Mouse (Mus musculus) spleen, embryonic (tissue): ENCODE measurements around the gene Kif13a.

ENCODE experiments used
- CTCF ChIA-PET: fragments of 350-600 bp; sonication (Branson Sonifier 250); formaldehyde crosslinking; loops from one replicate; lab custom pipeline; 2022; lab: Charles Lee

The Kif13a gene

DNA sequence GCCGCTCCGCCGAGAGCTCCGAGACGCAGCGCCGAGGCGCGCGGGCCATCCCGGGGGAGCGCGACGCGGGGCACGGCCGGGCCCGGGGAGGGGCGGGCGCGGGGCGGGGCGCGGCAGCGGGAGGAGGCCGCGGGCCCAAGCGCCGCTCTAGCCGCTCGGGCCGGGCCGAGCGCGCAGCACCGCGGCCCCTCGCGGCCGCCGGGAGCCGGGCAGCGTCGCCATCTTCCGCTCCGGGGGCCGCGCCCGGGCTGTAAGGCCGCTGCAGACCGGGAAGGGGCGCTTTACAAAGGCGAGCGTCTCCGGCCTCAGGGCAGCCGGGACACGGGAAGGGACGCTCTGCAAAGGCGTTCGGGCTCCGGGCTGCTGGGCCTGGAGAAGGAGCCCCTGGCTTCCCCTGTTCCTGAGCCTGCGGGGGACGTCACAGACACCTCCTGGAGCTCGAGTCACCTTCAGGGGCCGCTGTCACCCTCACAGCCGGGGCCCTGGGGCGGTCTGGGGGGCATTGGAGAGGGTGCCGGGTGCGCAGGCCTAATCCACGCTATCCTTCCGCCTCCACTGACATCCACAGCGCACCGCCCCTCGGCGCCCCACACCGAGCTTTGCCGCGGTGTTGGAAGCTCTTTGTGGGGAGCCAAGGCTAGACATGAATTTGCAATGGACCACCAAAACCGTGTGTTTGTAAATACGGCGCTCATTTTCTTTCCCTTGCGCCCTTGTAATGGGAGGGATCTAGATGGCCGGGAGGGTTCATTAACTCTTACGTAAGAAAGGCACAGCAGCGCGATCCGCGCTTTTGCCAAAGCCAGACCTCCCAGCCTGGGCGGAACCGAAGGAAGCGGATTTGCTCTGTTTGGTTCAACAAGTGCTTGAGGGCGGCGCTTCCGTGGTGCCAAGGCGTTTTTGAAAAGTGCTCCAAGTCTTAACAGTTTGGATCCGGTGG, at the start of gene Kif13a:
TSS of gene Kif13a (minus strand) at position 149 of the 940 bp plus-strand sequence.
- CTCF ChIA-PET, result interaction anchor here (0.6 kb wide), 1 partner anchor 104 kb away, joined by 3 read pairs; no protein-coding TSS in a partner anchor

DNA sequence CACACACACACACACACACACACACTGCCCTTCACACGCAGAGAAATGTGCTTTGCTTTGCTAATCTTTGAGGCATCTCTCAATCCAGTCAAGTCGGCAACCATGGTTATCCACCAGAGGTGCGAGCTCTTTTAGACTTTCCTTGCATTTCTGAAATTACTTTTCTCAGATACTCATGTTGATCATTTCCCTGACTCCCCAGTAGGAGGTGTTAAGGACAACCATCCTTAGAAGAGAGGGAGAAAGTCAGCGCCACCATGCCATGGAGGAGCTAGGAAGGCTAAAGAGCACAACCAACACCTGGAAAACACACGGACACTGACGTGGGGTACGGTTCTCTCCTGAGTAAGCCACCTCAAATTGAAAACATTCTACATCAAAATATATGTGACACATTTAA, 46.9 kb upstream of the Kif13a start:
- CTCF ChIA-PET, result no interaction called here

DNA sequence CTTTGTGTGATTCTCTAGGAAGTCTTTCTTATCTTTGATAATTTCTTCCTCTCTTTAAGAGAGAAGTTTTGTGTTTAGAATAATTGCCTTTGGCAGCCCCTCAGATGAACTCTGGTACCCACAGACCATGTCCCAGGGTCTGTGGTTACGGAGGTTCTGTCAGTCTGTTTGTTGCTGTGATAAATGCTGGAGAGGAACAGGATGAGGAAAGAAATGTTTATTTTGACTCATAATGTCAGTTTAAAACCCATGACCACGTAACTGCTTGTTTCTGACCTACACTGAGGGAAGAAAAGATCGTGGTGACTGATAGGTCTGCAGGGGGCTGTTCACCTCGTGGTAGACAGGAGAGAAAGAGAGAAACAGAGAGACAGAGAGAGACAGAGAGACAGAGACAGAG, 46.3 kb upstream of the Kif13a start:
- CTCF ChIA-PET, result no interaction called here

DNA sequence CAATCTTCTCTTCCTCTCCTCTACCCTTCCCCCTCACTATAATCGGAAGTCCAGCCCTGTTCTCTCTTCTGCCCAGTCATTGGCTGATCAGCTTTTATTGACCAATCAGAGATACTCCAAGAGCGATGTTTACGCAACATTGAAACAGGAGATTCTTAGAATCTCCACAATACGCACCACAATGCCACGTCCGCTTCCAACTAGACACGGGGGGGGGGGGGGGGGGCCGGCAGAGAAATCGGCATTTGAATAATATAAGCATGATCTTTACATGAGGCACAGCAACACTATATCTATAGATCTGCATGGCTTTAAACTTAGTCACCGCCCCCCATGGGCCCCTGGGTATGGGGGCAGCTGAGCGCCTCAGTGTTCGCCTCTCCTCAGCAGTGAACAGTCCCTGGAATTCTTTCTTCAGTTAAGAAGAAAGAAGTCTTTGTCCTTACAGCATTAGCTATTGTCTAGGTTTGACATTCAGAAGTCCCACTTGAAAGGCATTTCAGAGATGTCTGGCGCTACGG, 45.4 kb upstream of the Kif13a start:
- CTCF ChIA-PET, result no interaction called here

DNA sequence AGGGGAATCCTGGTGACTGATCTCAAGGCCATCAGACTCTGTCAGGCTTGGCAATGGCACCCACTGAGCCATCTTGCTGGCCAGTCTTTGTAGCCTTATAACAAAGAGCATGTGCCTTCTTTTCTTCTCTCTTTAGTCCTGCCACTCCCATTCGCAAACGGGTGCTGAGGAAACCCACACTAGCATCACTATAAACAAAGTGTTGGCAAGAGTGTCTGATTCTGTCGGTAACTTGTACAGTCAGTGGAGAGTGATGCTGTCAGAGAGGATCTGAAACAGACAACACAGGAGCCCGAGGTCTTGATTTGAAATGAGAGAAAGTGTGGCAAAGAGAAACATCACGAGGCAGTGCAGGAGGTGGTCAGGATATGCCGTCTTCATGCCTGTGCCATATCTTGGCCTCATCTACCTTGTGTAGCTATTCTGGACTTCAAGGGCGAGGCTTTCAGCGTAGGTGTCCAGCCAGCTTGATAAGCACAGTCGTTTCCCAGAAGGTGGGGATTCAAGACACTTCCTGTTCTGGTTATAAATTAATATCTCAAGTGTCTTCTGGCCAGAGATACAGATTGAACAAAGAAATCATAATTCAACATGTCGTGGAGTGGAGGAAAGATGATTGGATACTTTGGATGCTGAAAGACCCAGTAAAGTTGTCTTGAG, 40.7 kb upstream of the Kif13a start:
- CTCF ChIA-PET, result no interaction called here

DNA sequence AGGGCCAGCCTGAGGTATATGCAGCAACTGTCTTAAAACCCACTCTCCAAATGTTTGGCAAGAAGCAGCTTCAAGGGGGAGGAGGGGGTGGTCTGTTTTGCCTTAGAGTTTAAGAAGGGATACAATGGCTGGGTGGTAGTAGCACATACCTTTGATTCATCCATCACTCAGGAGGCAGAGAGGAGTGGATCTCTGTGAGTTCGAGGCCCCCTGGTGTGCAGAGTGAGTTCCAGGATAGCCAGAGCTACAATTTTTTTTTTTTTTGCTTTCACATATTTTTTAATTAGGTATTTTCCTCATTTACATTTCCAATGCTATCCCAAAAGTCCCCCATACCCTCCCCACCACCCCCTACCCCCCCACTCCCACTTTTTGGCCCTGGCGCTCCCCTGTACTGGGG, 39.0 kb upstream of the Kif13a start:
- CTCF ChIA-PET, result interaction anchor here (0.7 kb wide), 1 partner anchor 27 kb away, joined by 3 read pairs; no protein-coding TSS in a partner anchor

DNA sequence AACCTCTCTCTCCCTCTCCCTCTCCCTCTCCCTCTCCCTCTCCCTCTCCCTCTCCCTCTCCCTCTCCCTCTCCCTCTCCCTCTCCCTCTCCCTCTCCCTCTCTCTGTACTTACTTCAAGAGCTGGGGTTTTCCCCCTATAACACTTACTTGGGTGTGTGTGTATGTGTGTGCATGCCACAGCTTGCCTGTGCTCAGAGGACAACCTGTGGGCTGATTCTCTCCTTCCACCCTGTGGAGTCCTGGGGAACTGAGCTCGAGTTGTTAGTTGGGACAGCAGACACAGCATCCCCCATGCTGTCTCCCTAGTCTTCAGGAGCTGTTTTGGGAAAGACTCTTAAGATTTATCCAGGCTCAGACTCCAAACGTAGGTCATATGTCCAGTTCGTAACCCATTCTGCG, 37.6 kb upstream of the Kif13a start:
- CTCF ChIA-PET, result no interaction called here

DNA sequence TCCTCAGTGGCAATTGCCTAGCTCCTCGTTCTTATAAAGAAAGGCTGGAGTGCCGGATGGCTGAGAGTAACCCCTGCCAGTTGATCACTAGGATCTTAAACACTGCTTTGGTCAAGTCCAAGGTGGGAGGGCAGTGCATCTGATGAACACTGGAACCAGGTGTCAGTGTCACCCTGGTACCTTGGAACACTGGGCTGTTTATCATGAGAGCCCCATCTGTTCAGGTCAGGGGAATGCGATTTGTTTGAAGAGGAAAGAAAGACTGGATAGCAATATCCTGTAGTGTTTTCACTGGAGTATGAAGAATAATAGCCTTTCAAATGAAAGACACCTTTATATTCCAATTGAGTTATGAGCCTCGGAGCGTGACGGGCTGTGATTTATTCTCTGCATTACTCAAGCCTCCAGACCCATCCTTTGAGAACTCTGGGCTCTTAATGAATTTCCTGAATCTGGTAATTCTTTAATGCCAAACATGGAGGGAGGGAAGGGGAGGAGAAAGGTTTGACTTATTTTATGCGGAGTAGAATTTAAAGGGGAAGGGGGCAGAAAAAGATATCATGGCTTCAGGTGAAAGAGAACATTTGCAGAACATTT, 31.3 kb upstream of the Kif13a start:
- CTCF ChIA-PET, result interaction anchor here (0.7 kb wide), 1 partner anchor 19 kb away, joined by 4 read pairs; no protein-coding TSS in a partner anchor

DNA sequence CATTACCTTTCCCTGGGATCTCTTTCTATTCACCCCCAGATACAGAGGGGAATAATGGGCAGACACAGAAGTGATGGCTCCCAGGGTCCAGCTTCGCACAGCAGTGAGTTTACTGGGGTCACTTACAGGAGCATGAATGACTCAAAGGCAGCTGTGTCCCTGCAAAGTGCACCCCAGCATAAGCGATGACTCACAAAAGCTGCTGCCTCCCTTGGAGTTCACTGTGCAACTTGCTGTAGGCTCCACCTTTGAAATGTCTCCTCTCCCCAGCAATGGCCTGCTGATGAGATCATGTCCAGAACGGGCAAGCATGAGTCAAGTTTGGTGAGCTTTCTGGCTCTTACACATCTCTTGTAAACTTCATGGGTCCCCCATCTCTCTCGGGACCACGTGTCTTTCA, 29.5 kb upstream of the Kif13a start:
- CTCF ChIA-PET, result no interaction called here

DNA sequence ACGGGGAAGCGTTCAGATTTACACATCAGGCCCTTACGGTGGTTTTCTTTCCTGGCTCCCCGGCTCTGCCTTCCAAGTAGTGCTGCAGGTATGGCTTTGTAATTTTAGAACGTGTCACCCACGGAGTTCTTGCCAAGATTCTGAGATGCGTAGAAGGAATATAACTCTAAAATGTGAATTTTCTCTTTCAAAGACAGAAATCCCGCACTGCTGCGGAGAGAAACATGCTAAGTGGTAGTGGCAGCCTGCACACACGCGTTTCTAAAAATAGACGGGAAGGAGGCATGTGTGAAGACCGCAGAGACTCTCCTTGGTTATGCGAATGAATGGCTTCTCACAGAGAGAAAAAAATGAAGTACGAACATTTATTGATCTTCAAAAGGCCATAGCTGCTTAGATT, 21.5 kb upstream of the Kif13a start:
- CTCF ChIA-PET, result no interaction called here

DNA sequence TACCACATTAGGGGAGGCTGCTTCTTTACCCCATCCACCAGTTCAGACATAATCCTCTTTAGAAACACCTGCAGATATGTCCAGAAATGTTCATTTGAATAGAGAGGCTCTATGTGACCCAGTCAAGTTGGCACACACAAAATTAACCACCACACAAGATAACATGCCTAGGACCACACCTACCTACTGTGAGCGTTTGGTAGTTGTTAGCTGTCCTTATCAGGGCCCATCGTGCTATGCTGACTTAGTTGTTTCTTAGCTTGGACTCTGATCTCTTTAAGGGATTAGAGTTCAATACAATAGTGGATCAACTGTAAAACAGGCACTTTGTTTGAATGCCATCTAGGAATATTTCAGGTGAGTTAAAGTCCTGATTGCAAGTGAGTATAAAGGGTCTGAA, 20.1 kb upstream of the Kif13a start:
- CTCF ChIA-PET, result no interaction called here

DNA sequence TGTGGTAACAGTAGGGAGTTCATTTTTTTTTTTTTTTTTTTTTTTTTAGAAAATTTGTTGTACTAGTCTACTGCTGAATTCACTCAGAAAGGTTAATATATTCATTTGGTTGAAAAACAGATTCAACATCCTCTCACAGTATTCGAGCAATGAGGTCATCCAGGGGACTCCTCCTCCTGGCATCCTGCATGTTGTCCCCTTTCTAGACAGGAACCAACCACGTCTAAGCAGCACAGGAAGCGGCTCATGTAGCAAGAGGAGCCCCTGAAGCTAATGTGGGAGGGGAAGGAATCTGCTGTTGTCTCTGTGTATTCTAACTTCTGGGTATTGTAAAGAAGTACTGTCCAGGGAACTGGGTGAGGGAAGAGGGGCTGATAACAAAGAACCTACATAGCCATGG, 18.4 kb upstream of the Kif13a start:
- CTCF ChIA-PET, result no interaction called here

DNA sequence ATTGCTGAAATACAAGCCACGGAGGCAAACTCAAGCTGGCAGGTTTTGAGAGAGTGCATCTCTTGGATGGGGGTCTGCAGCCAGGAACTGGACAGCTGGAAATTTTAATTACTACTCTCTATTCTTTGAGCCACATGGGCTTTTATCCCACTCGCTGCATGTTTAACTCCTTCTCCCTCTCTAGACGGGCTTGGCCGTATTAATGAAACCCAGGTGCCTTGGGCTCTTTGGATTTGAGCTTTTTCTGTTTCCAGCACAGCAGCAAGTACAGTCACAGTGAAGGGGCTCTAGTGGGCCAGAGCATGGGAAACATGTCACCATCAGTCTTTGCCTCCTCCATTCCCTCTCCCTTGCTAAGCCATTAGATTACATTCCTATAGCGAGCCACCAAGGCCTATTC, 16.4 kb upstream of the Kif13a start:
- CTCF ChIA-PET, result no interaction called here

DNA sequence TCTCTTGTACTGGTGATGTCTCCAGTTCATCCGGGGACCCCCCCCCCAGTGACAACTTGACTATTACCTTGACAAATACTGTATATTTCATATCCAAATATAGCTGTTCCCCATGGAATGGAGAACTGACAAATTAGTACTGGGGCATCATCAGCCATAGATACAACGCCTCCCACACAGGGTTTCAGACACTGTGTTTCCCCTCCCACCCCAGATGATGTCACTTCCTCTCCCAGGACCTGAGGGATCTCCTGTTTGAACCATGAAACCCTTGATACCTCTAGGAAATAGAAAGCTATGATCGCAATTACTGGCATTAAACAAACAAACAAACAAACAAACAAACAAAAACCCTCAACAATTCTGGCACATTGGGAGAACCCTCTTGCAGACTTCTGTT, 15.6 kb upstream of the Kif13a start:
- CTCF ChIA-PET, result no interaction called here

DNA sequence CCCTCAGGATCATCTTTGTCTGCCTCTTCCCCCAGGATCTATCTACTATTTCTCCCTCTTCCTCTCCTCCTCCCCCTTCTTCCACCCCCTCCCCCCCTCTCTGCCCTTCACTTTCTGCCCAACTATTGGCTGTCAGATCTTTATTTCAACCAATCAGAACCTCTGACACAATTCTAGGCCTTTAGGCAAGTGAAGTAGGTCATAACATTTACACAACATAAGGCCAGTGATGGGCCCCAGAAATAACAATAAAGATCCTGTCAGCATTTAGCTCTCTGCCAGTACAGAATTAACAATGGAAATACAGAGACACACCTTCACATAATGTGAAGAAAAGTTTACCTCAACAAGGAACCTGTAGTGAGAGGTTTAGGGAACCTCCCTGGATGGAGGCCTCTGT, 13.6 kb upstream of the Kif13a start:
- CTCF ChIA-PET, result no interaction called here

DNA sequence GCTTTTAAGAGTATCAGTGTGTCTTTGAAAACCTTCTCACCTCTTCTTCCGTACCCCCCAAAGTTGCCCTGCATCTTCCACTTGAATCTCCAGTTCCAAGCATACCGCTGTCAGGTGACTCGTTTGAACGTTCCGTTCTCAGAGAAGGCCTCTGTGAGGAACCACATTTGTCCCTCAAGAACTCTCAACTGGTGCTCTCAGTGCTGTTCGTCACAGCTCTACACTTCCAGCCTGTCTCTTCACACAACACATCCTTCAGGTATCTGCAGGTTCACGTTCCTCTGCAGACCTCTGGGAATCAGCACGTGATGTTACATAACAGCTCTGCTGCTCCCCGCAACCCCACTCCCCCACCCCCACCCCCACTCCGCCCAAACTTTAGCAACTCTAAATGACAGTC, 4.4 kb upstream of the Kif13a start:
- CTCF ChIA-PET, result no interaction called here

DNA sequence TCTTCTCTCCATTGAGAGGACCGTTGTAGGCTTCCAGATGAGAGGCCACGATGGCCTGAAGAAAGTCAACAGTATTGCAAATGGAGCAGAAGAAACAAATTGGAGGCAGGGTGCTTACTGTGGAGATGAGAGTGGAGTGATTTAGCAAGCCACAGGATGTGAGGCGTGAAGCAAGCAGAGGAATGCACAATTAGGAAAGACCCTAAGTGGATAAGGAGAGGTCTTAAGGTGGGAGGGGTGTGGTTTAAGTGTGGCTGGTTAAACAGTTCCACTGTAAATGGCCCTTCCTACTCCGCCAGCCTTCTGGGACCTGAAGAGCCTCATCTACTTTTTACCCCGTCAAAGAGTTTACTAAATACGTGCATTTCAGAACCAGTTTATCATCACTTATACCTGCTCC, 3.2 kb upstream of the Kif13a start:
- CTCF ChIA-PET, result no interaction called here

DNA sequence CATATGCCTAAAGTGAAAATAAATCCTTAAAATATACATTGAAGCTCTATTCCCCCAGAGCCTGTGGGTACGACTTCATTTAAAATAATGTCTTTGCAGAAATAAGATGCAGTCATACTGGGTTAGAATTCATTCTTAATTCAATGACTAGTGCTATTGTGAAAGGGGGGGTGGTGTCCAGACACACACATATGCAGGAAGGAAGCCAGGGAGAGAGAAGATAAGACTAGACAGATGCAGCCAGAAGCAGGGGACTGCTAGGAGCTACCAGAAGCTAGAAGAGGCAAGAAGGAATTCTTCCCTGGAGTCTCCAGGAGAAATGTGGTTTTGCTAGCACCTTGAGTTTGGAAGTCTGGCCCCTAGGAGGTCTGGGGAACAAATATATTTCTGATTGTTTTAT, 2.4 kb upstream of the Kif13a start:
- CTCF ChIA-PET, result no interaction called here

DNA sequence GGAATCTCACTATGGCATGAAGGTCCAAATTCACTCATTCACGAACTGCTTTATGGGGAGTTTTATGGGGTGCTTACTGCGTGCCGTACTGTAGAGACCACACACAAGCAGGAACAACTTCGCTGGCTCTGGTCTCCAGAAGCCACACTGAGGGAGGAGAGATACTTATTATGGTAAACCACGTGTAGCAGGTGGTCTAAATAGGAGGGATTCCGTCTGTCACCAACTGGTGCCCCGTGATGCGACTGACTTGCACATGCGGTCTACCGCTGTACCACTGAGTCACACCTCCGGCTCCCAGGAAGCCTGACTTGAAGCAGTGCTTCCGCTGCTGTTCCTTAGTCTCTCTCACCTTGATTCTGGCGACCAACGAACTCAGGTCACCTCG, 986 bp upstream of the Kif13a start:
- CTCF ChIA-PET, result no interaction called here

DNA sequence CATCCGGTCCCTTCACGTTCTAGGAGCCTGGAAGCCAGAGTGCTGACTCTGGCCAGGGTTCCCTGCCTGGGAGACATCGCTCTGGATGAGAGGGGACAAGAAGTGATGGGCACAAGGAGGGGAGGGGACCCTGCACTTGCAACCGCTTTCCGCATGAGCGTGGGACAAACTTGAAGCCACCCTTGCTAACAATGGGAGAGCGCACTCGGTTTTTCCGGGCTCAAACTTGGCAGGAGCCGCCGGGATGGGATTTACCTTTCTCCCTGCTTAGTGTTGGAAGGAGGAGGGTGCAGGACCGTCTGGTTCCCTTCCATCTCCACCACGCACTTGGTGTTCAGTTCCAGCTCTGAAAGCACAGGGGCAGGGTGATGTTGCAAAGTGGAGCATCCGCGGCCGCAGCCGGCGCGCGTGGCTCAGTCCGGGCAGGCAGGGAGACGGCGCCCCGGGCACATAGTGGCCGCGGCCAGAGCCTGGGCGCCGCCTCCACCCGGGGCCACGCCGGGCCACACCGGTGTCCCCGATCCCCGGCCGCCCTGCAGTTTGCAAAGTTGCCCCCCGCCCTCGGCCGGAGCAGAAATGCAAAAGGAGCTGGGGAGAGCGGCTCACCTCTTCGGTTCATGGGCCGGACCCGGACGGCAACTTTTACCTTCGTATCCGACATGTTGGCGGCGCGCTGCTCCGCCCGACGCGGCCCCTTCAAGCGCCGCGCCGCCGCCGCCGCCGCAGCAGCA, 541 bp downstream of the Kif13a start:
- CTCF ChIA-PET, result no interaction called here

DNA sequence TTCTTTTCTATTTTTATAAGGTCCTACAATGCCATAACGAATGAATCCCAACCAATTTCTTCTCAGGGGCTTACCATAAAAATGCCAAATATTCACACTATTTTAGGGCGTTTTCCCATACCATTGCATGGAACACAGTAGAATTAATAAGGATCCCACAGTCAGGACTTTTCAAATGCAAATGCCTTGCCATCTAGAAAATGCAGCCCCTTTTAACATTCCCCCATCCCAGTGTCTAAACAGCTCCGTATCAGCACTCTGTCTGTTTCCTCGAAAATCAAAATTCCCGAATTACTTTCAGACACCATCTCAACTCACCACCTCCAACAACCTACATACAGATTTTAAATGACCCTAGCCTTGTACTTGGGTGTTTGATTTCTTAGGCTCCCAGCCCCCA, 1.3 kb downstream of the Kif13a start:
- CTCF ChIA-PET, result no interaction called here

DNA sequence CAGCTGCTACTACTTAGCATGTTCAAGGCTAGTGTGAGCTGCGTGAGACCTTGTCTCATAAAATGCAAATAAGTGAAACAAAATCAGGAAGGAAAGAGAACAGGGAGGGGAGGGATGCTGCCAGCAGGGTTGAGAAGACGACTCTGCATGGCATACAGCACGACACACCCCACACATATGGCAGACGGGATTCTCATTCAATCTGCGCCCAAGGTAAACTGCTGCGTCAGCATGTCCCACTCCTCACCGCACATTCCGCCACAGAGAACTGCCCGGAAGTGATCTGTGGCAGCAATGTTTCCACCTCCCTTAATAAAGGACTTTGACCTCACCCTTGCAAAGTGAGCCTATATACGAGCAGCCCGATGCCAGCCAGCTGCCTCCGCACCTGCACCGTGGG, 4.0 kb downstream of the Kif13a start:
- CTCF ChIA-PET, result no interaction called here
